Mouse (Mus musculus): ENCODE measurements at regions not wholly inside any gene's neighbourhood (a gene's known extent, or its start where the extent isn't known, plus 50 kb on each side); places are given as distances from the start of the nearest gene placed in this dataset.
A peak's percentile ranks its signal among the peaks of the same experiment; 100 is the strongest.

GRCm38 (mm10) chr3:128723100-128723499, 476.6 kb upstream of the Pitx2 start:
- no peak for DNase-seq (ENCODE audit: low read depth, low spot score)

DNA sequence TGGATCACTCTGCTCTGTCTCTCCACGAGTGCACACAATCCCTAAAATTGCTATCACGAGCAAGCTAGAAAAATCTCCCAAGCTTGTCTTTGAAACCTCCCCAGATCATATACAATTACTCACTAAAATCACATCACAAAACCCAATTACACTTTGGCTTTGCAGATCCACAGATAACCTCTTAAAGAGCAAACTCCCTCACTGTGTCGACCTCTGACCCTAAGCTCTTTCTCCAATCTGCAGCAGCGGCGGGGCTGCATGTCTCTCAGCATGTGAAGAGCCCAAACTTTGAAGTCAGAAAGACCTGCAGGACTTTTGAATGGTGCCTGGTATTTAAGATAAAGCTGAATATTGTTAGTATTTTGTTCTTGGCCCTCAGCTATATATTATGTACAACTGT, 479.4 kb upstream of the Pitx2 start:
- DNase-seq (ENCODE audit: low read depth, low spot score), result peak; percentile 3

GRCm38 (mm10) chr3:128719226-128719625, 480.5 kb upstream of the Pitx2 start:
- DNase-seq (ENCODE audit: low read depth, low spot score), result no peak

- DNase-seq (ENCODE audit: low read depth, low spot score), result no peak
Observed at GRCm38 (mm10) chr3:128707270-128707669, 492.4 kb upstream of the Pitx2 start.

DNA sequence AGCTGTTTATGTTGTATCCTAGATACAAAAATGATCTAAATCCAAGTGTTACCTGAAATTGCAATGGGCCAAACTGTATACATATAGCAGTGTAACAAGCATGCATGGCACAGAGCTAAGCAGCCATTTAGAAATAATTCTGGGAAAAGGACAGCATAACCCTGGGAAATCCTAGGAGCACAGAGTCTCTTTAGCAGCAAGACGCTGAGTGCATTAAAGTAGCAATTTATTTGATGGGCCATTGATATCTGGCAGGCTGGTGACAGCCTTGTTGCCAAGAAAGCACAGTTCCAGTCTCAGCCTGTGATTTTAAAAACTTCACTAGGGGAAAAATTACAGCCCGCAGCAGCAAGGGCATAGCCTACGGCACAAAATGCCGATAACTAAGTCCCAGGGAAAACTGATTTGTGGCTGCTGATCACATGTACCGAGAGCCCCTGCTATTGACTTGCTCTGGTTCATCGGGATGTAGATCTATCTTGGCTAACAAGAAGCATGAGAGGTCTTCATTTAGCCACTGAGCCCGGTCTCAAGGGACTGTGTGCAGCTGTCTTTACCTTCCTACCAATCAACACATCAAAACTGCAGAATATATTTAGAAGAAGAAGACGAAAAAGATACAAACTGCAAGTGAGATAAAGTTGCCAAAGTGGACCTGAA, 531.1 kb upstream of the Pitx2 start:
- DNase-seq (ENCODE audit: low read depth, low spot score), result no peak

DNA sequence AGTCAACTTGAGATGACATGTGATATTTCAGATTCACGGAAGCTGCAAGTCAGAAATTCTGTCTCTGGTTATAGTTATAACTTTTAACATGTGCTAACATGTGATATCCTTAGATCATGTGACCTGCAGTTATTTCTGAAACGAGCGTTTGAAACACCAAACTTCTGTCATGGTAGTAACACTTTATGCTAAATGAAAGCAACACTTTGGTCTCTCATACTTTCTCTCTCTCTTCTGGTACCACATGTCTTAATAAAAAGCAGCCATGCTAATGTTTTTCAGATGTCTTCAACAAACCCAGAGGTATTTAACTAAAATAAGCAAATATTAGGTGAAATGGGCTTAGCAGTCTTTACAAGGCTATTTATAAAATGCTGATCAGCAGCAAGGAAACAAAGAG, 534.5 kb upstream of the Pitx2 start:
- DNase-seq (ENCODE audit: low read depth, low spot score), result no peak

GRCm38 (mm10) chr3:128636960-128637755, 562.5 kb upstream of the Pitx2 start:
- DNase-seq (ENCODE audit: low read depth, low spot score), result no peak

GRCm38 (mm10) chr3:128627696-128628095, 572.0 kb upstream of the Pitx2 start:
- DNase-seq (ENCODE audit: low read depth, low spot score), result no peak

GRCm38 (mm10) chr3:128616675-128617074, 583.0 kb upstream of the Pitx2 start:
- DNase-seq (ENCODE audit: low read depth, low spot score), result no peak

DNA sequence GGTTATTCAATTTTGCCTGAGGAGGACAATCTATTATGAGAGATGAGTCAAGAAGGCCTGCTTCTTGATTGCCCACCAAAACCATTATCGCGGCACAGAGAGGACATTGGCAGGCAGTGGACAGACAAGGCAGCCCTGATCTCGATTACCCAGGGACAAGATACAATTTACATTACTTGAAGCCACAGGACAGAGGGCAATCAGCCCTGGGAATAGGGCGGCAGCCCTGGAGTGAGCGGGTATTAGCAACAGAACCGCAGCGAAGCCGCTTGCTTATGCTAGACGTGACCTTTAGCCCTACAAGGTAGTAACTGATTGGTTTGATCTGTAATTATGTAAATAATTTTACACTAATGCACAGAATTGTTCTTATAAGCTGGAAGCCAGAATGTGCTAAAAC, 586.0 kb upstream of the Pitx2 start:
- DNase-seq (ENCODE audit: low read depth, low spot score), result no peak

GRCm38 (mm10) chr3:128610731-128611130, 588.9 kb upstream of the Pitx2 start:
- no peak for DNase-seq (ENCODE audit: low read depth, low spot score)

DNA sequence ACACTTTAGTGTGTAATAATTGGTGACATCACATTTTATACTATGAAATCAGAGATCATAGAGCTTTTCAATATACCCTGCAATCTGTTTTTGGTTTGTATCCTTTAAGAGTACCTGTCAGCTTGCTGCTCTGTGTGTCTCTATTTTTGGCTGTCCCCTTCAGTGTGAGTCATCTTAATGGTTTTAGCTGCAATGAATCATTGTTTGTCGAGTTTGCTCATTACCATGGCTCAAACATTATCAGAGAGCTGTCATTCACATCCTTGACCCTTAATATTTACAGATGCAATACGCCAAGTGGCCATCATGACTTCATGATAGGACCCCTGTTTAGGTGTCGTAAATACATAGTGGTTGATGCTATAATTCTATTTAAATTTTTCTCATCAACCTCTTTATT, 591.0 kb upstream of the Pitx2 start:
- DNase-seq (ENCODE audit: low read depth, low spot score), result no peak

DNA sequence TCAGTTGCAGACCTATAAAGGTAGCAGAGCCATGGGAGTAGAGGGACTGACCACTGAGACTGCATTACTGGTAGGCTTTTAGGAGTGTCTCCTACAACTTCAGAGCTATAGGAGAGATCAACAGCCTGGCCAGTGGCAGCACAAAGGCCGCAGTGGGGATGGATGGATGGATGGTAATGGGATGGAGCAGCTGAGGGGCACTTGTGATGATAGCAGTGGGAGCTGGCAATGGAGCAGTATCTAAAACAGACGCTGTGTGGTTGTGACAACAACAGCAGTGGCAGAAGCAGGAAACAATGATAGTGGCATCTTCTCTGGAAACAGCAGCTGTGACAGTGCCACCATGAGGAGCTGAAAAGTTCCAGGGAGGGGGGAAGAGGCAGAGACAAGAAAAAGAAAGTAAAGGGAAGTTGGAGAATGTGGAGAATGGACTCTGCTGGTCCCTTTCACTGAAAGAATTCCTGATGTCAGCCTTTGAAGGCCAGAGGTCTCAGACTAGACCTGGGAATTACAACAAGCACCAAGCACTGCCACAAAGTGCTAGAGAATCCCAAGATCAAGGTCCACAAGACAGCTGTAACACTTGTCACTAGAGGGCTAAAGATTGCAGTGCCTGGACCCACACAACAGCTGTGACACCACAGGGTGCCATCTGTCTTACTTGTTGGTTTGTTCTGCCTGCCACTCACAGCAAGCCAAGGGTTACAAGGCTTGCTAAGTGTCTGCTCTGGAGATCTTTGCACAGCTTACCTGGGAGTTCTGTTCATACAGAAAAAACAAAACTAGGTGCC, 624.1 kb upstream of the Pitx2 start:
- no peak for DNase-seq (ENCODE audit: low read depth, low spot score)

DNA sequence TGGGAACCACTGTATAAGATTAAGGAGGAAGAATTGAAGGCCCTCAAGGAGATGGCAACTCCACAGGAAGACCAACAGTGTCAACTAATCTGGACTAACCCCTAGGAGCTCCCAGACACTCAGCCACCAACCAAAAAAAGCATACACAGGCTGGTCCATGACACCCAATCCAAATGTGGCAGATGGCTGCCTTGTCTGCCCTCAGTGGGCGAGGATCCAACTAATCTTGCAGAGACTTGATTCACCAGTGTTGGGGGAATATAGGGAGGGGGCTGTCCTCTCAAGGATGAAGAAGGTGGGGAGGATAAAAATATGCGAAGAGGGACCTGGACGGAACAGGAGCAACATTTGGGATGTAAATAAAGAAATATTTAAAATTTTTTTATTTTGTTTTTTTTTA, 629.1 kb upstream of the Pitx2 start:
- no peak for DNase-seq (ENCODE audit: low read depth, low spot score)

DNA sequence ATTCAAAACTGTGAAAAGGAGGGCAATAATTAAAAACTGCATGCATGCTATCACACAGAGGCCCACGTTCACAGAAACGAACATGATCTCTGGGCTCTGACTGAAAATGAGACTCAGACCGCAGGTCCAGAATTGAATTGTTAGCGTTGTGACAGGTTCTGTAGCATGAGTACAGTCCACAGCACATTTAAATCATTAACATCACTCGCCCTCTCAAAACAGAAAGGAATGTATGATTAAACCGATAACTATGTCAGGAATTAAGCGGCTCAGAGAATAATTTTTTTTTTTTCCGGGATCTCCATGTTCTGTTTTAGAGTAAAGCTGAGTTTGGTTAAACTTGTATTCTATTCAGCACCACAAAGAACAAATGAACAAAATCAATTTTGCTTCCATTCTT, 634.3 kb upstream of the Pitx2 start:
- DNase-seq (ENCODE audit: low read depth, low spot score), result no peak

- no peak for DNase-seq (ENCODE audit: low read depth, low spot score)
Observed at GRCm38 (mm10) chr3:128546416-128547327, 650.5 kb upstream of the Fam241a start.

DNA sequence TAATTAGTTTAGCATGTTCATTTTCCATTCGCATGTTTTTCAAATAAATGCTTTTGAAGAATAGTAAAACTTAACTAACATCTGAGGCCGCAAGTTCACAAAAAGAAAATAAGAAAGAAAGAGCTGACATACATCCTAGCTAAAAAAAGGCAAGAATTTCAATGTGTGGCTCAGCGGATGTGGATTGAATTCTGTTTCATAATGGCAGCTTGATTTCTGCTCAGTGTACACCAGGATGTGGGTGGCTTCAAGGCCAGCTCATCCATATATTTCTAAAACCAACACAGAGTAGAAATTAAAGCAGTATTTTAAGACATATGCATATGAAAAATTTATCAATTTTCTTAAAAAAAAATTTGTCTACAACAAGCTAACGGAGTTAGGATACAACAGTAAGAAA, 629.3 kb upstream of the Fam241a start:
- no peak for DNase-seq (ENCODE audit: low read depth, low spot score)

GRCm38 (mm10) chr3:128520671-128521103, 624.6 kb upstream of the Fam241a start:
- DNase-seq (ENCODE audit: low read depth, low spot score), result no peak

DNA sequence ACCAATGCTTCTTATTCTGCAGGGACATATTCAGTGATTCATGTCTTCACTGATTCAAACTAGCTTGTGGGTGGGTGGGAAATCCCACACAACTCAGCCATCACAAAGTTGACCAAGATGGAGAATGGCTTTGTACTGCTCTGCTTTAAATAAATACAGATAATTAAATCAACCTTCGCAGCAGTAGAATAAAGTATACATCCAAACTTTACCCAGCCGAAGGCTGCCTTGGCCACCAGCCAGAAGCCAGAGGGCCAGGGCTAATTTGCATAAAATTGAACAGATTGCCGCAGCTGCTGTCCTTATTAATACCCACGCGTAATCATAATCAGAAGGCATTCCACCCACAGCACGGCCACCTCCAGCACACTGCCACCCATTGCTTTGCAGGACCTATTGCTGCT, 623.8 kb upstream of the Fam241a start:
- no peak for DNase-seq (ENCODE audit: low read depth, low spot score)

DNA sequence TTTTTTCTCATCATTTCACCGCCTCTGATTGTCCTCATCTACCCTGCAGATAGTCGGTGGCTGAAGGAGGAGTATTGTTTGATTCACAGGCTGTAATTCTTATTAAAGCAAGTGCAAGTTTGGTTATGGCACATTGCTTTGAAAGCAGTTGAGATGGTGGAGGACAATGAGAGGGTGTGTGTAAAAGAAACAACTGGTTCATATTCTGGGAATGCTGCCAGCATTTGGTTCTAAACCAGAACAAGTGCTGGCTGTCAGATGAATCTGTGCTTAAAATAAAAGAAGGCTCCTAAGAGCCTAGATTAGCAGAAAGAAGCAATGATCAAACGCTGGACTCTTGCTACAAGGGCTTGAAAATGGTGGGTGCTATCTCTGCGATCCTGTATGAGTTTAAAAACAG, 622.7 kb upstream of the Fam241a start:
- no peak for DNase-seq (ENCODE audit: low read depth, low spot score)

- peak; percentile 7 for DNase-seq (ENCODE audit: low read depth, low spot score)
Observed at GRCm38 (mm10) chr3:128471111-128471510, 575.0 kb upstream of the Fam241a start.
